Mouse (Mus musculus) hematopoietic stem cell, adult 5-6 weeks (primary cell): Measurements from ENCODE around the gene Tbxas1. TPM values are rescaled to one million over a fixed set of nuclear protein-coding genes. Genes with fewer than 3 reads are reported as not detected.

ENCODE experiments used
- ATAC-seq, 2 experiments: fragments of 125-278 bp in 1 of 2; replicated peaks in 1 of 2; 2 replicates each; pipeline ENCODE4 v1.8.0; 2016 to 2017; ENCODE audit warnings: inconsistent platforms in 2 of 2, mild to moderate bottlenecking in 2 of 2, moderate number of reproducible peaks in 2 of 2, low read depth in 1 of 2, moderate TSS enrichment in 1 of 2; ENCODE audit not compliant: low FRiP score in 2 of 2, poor library complexity in 2 of 2, severe bottlenecking in 2 of 2, insufficient read depth in 1 of 2, low TSS enrichment in 1 of 2
- total RNA-seq: library from RNA; stranded (forward); fragments of 172-1452, 232-1000 nt; gene quantifications from 2 replicates; pipeline ENCODE4 v1.2.3, GENCODE M21; 2017

Tbxas1 gene
- total RNA-seq, 1 experiment from 2014 or later: 53.0 TPM

DNA sequence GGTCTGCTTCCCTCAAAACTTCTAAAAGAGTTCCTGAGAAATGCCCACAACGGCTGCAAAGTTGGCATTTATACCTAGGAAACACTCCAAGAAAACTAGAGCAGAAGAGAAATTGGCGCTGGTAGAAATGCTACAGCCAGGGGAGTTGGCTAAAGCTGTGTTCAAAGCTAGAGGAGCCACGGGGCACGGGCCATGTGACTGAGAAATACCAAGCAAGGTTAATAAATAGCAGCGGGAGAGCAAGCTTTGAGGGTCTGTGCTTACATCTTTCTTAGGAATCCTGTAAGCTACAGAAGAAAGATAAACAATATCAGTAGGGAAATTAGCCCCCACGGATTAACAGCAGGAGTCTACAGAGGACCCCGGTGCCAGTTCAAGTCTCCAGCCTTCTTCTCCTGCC, 107.9 kb downstream of the Tbxas1 start:
- ATAC-seq: no peak

- no peak for ATAC-seq
Observed at GRCm38 (mm10) chr6:38984626-38985025, 109.4 kb downstream of the Tbxas1 start.

DNA sequence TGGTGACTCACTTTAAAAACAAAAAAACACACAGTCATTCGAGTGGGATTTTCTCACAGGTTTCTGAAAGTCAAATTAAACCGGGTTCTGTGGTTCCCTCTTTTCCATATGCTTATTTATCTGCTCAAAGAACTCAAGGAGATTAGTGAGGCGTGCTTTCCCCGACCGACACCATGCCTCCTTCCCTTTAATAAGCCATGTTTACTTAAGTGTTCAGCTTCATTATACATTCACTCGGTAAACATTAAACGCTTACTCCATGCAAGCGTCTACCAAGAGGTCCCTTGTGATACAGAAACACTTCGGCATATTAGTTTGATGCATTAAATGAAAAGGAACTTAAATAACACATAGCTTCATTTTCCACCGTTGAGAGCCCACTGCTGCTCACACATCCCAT, 111.4 kb downstream of the Tbxas1 start:
- no peak for ATAC-seq

- peak; percentile 85 to 89 for ATAC-seq
Observed at GRCm38 (mm10) chr6:38992016-38992415, 116.8 kb downstream of the Tbxas1 start.

DNA sequence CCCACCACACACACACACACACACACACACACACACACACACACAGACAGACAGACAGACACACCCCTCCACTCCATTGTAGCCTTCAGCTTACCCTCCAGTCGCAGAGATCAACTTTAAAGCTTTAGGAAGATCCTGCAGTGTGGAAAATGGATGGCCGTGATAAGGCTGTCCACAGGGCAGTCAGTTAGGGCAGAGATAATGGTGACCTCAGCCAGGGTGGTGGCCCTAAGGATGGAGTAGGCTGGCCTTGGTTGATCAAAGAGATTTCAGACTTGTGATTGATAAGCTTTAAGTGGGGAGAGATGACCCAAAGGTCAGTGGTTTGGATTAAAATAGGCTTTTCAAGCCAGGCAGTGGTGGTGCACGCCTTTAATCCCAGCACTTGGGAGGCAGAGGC, 120.6 kb downstream of the Tbxas1 start:
- ATAC-seq: no peak

GRCm38 (mm10) chr6:38997838-38998237, 122.6 kb downstream of the Tbxas1 start:
- no peak for ATAC-seq

DNA sequence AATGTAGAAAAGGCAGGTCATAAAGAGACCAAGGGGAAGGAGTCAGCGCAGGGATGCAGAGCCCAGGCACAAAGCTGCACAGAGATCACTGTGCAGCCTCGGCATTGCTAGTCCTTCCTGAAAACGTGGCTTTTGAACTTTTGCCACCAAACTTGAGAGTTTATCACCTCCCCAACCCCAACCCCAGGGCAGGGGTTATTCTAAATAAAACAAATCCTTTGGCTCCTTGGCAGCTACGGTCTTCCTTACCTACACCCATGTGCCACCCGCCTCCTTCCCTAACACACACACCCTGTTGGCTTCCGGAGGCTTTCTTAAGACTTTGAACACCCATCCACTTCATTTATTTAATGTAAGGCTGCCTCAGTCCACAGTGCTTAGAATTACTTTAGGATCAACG, 127.9 kb downstream of the Tbxas1 start:
- no peak for ATAC-seq

GRCm38 (mm10) chr6:39004003-39004473, 128.8 kb downstream of the Tbxas1 start:
- ATAC-seq: no peak

GRCm38 (mm10) chr6:39005267-39005944, 130.2 kb downstream of the Tbxas1 start:
- ATAC-seq: no peak

GRCm38 (mm10) chr6:39005945-39006572, 130.9 kb downstream of the Tbxas1 start:
- ATAC-seq: no peak

- ATAC-seq: peak; percentile 91 to 94
Observed at GRCm38 (mm10) chr6:39007223-39007622, 132.0 kb downstream of the Tbxas1 start.

DNA sequence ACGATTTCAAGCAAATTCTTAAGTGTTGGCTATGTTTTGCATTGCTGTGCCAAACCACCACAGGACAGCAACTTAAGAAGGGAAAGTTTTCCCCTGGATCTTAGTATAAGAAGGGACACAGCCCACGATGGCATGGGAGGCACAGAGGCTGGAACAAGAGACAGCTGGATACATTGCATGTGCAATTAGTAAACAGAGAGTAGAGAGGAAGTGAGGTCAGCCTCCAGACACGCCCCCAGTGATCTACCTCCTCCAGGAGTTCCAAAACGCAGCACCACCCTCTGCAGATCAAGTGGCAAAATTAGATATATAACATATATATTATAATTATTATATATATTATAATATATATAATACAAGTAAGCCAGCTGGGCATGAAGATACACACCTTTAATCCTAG, 132.9 kb downstream of the Tbxas1 start:
- ATAC-seq: no peak

GRCm38 (mm10) chr6:39013034-39013832, 138.0 kb downstream of the Tbxas1 start:
- ATAC-seq: no peak

- no peak for ATAC-seq
Observed at GRCm38 (mm10) chr6:39017942-39018341, 142.7 kb downstream of the Tbxas1 start.

DNA sequence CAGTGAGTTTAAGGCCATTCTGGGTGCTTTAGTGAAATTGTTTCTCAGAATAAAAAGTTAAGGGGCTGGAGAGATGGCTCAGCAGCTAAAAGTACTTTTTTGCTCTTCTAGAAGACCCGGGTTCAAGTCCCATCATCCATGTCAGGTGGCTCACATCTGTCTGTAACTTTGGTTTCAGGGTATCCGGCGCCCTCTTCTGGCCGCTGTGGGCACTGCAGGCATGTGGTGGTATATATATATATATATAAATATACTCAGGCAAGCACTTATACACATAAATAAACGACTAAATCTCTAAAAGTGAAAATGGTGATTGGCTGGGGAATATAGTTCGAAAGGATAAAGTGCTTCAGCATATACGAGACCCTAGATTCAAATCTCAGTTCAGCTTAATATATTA, 143.6 kb downstream of the Tbxas1 start:
- no peak for ATAC-seq

DNA sequence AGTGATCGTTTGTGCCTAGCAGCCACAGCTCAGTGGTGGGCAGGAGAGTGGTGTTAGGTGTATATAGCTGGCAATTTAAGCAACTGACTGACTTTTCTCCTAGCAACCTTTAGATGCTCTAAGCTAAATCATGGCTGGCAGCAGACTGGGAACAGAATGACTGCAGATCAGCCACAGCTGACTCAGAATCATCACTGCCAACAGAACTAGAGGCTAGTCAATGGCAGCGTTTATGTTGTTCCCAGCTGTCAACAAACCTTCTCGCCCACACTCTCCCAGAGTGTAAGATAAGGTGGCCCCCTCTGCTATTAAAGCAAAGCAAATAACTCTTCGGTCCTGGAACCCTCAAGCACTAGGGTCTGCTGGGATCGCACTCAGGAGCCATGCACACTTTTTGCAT, 144.0 kb downstream of the Tbxas1 start:
- ATAC-seq: no peak

GRCm38 (mm10) chr6:39021909-39022308, 146.7 kb downstream of the Tbxas1 start:
- ATAC-seq: no peak

GRCm38 (mm10) chr6:39022461-39023181, 147.4 kb downstream of the Tbxas1 start:
- no peak for ATAC-seq
